ENCODE assay signal across 11 mouse cellular contexts in the genomic region with DNA sequence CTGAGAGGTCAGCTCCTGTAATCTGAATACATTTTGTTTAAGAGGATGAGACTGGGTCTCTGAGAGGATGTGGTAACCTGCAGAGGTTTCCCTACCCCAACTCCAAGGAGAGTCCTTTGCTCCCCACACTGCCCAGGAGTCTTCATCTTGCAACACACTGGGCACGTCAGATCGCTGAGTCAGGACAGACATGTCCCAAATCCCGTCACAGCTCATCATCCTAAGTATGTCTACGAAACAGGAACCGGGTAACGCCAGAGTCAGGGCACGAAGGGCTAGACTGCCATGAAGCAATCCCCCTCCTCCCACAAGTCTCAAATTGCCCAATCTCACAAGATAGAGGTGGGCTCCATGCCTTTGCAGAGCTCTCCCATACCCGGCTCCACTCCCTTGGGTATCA. TPM values are rescaled to one million over a fixed set of nuclear protein-coding genes. Genes with fewer than 3 reads are reported as not detected.
DNase-seq lines count a peak whose midpoint lies in the region; ATAC-seq and TF ChIP-seq lines count a peak whose summit lies in the region.
"Had no signal": no experiment of that assay in that cellular context is flagged by ENCODE, and none has a peak within 500 bp of the region (broad histone marks: within the 10 kb centered on the region; RNA-seq: fewer than 3 reads in every experiment).

No protein-coding gene starts in this region.

- peak overlapping the region; percentile 79 for H3K4me2 ChIP-seq in forebrain, embryonic 13.5 days
- no peak overlapping the region for H3K4me2 ChIP-seq in forebrain, embryonic 12.5 days
- H3K4me2 ChIP-seq in hindbrain, postnatal 0 days (ENCODE audit: low read depth, low read length), result peak overlapping the region; percentile 79

- H3K9ac ChIP-seq in forebrain, embryonic 13.5 days, result no peak overlapping the region
- no peak overlapping the region for H3K9ac ChIP-seq in forebrain, embryonic 12.5 days
- no peak overlapping the region for H3K9ac ChIP-seq in hindbrain, postnatal 0 days (replicated peaks; ENCODE audit: low read length)

- H3K9me3 ChIP-seq in forebrain, embryonic 13.5 days (replicated peaks), result no peaks in the 10 kb centered on the region
- H3K9me3 ChIP-seq in forebrain, embryonic 12.5 days, result no peaks in the 10 kb centered on the region
- H3K9me3 ChIP-seq in hindbrain, postnatal 0 days (ENCODE audit: low read length), result no peaks in the 10 kb centered on the region

- no peak for ATAC-seq in forebrain, embryonic 13.5 days
- no peak for ATAC-seq in forebrain, embryonic 12.5 days (ENCODE audit: low FRiP score)
- ATAC-seq in hindbrain, postnatal 0 days, result no peak
- ATAC-seq in monocyte, adult 5-6 weeks (replicated peaks; ENCODE audit: insufficient number of reproducible peaks, low FRiP score, low TSS enrichment, poor library complexity, severe bottlenecking), result peak; percentile 28; the same call in 1 of the 2 replicates

- peaks cover 27% of the 10 kb centered on the region for H3K4me1 ChIP-seq in forebrain, embryonic 13.5 days
- H3K4me1 ChIP-seq in forebrain, embryonic 12.5 days, result peaks cover 26% of the 10 kb centered on the region
- peaks cover 19% of the 10 kb centered on the region for H3K4me1 ChIP-seq in hindbrain, postnatal 0 days (ENCODE audit: insufficient read depth, low read length)

- no peak overlapping the region for H3K4me3 ChIP-seq in forebrain, embryonic 13.5 days
- no peak overlapping the region for H3K4me3 ChIP-seq in forebrain, embryonic 12.5 days (replicated peaks)
- peak overlapping the region; percentile 86 for H3K4me3 ChIP-seq in layer of hippocampus, adult 2 months
- no peak overlapping the region for H3K4me3 ChIP-seq in hindbrain, postnatal 0 days (ENCODE audit: low read length)

- no peak overlapping the region for H3K27ac ChIP-seq in forebrain, embryonic 13.5 days
- H3K27ac ChIP-seq in forebrain, embryonic 12.5 days, result no peak overlapping the region
- no peak overlapping the region for H3K27ac ChIP-seq in layer of hippocampus, adult 2 months
- H3K27ac ChIP-seq in hindbrain, postnatal 0 days, result no peak overlapping the region

- TF ChIP-seq CTCF in layer of hippocampus, adult 2 months (conservative IDR thresholded peaks at IDR 0.05), result no peak
- TF ChIP-seq CTCF in hindbrain, postnatal 0 days (IDR thresholded peaks at IDR 0.05; ENCODE audit: low read depth), result no peak

- WGBS in forebrain, embryonic 13.5 days, result 92% methylated on average over 8 of the region's 8 CpGs
- 89% methylated on average over 8 of the region's 8 CpGs for WGBS in forebrain, embryonic 12.5 days
- WGBS in hindbrain, postnatal 0 days, result 82% methylated on average over 8 of the region's 8 CpGs

- peaks cover 46% of the 10 kb centered on the region for H3K36me3 ChIP-seq in forebrain, embryonic 13.5 days (ENCODE audit: poor library complexity, severe bottlenecking)
- H3K36me3 ChIP-seq in forebrain, embryonic 12.5 days (replicated peaks), result peaks cover 45% of the 10 kb centered on the region
- peaks cover 40% of the 10 kb centered on the region for H3K36me3 ChIP-seq in hindbrain, postnatal 0 days (ENCODE audit: insufficient read depth, low read length)

- H3K27me3 ChIP-seq in forebrain, embryonic 13.5 days, result no peaks in the 10 kb centered on the region
- no peaks in the 10 kb centered on the region for H3K27me3 ChIP-seq in forebrain, embryonic 12.5 days
- H3K27me3 ChIP-seq in hindbrain, postnatal 0 days (ENCODE audit: insufficient read depth, low read length), result no peaks in the 10 kb centered on the region

- no peak for DNase-seq in layer of hippocampus, adult 2 months (ENCODE audit: low spot score in 2 of 2)
- no peak for DNase-seq in layer of hippocampus, postnatal 25 days (ENCODE audit: extremely low spot score in 1 of 2, low spot score in 1 of 2)
- no peak for DNase-seq in hindbrain, postnatal 0 days (ENCODE audit: low spot score)
- DNase-seq in adrenal gland, postnatal 4 days (ENCODE audit: low spot score in 2 of 2), result no peak
- DNase-seq in spleen, postnatal 14 days (ENCODE audit: low spot score in 2 of 2), result no peak
- DNase-seq: B cell, adult 2 months; cerebellum, adult 9-11 months; right cerebral cortex, postnatal 4 days had no signal

RNA-seq across cellular contexts. Expression of a gene that starts 2.5 kb away (rescaled TPM):
- polyA plus RNA-seq in forebrain, embryonic 13.5 days (2015; fragmentation: Nextera tagmentation; extraction: Ambion mirVana), result 95.2 and 104 TPM in 2 replicates
- polyA plus RNA-seq in forebrain, embryonic 12.5 days (2016; fragmentation: Nextera tagmentation; extraction: Ambion mirVana), result 94.7 and 96.2 TPM in 2 replicates
- total RNA-seq in layer of hippocampus, adult 2 months (2021), result 100 to 1,000 TPM; 150 to 159 TPM
- total RNA-seq in layer of hippocampus, postnatal 25 days (2021), result 100 to 1,000 TPM; 146 to 151 TPM
- 97.2 and 99.5 TPM in 2 replicates for total RNA-seq in hindbrain, postnatal 0 days (2014; rRNA removed)
- 200 and 205 TPM in 2 replicates for polyA plus RNA-seq in hindbrain, postnatal 0 days (2015; fragmentation: Nextera tagmentation; extraction: Ambion mirVana)
- total RNA-seq in monocyte, adult 5-6 weeks (2017), result 61.2 to 83.5 TPM (median 62.8 TPM) in 3 replicates
- 100 to 1,000 TPM; 109 to 129 TPM for total RNA-seq in adrenal gland, postnatal 4 days (2021)

RNA-seq across cellular contexts. Expression of a gene that starts 46.5 kb away (rescaled TPM):
- 1.9 and 2.6 TPM in 2 replicates for polyA plus RNA-seq in forebrain, embryonic 13.5 days (2015; fragmentation: Nextera tagmentation; extraction: Ambion mirVana)
- 0.61 and 0.68 TPM in 2 replicates for polyA plus RNA-seq in forebrain, embryonic 12.5 days (2016; fragmentation: Nextera tagmentation; extraction: Ambion mirVana)
- 10 to 100 TPM; 19.5 to 20.0 TPM for total RNA-seq in layer of hippocampus, adult 2 months (2021)
- 10 to 100 TPM; 20.2 to 24.0 TPM for total RNA-seq in layer of hippocampus, postnatal 25 days (2021)
- total RNA-seq in hindbrain, postnatal 0 days (2014; rRNA removed), result 24.5 and 26.9 TPM in 2 replicates
- polyA plus RNA-seq in hindbrain, postnatal 0 days (2015; fragmentation: Nextera tagmentation; extraction: Ambion mirVana), result 10.9 and 11.6 TPM in 2 replicates
- total RNA-seq in monocyte, adult 5-6 weeks (2017), result not detected in 3 replicates
- total RNA-seq in adrenal gland, postnatal 4 days (2021), result 10 to 100 TPM; 13.0 to 13.1 TPM

Comparison
In these comparisons a context has a peak if more than half of its experiments do, and no peak if none do; other contexts are left out.
1. RNA of a gene that starts 46.5 kb away (total RNA-seq): 24.5 to 26.9 TPM in hindbrain, postnatal 0 days, 20.2 to 24.0 TPM in layer of hippocampus, postnatal 25 days, 19.5 to 20.0 TPM in layer of hippocampus, adult 2 months and 13.0 to 13.1 TPM in adrenal gland, postnatal 4 days; not detected in monocyte, adult 5-6 weeks; every median in the first group is over 10 times any median in the second.